Mouse (Mus musculus) lung, postnatal 0 days (tissue): ENCODE data around the gene Galr3.

Experiments used
- CTCF ChIP-seq: IDR thresholded peaks from 2 replicates; pipeline ENCODE4 v1.5.1; 2016; ENCODE audit warnings: antibody characterized with exemption, mild to moderate bottlenecking
- EP300 ChIP-seq: IDR thresholded peaks from 2 replicates; pipeline ENCODE4 v1.6.1; 2016; ENCODE audit warnings: antibody characterized with exemption, mild to moderate bottlenecking, control low read depth

- TF ChIP-seq CTCF (no peak), EP300 (no peak)
Measured at GRCm38 (mm10) chr15:78996663-78997062, 45.0 kb upstream of the Galr3 start.
